Mouse (Mus musculus) kidney, adult 8-10 months (tissue): ENCODE measurements around the gene Tdgf1.

ENCODE experiments used
- DNase-seq, 2 experiments: peaks; one replicate each; pipeline ENCODE4 v3.0.0; 2022

Tdgf1 gene

DNA sequence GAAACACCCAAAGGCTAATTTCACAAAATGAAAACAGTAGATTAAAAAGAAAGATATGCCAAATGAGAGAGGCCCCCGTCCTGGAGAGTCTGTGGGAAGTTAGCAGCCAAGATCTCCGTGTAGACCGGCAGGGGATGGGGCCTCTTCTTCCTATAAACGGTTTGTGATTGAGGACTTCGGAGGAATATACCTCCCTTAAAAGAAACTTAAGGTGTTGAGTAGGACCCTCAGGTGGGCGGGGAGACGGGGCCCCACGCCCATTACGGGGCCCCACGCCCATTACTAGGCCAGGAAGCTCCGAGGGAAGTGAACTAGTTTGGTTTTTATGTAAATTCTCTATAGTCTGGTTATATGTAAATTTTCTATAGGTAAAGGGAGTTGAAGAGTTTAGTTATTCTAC is at the start of gene Tdgf1:
TSS of gene Tdgf1 (minus strand) at position 233 of the 400 bp plus-strand sequence.
- no peak for DNase-seq

DNA sequence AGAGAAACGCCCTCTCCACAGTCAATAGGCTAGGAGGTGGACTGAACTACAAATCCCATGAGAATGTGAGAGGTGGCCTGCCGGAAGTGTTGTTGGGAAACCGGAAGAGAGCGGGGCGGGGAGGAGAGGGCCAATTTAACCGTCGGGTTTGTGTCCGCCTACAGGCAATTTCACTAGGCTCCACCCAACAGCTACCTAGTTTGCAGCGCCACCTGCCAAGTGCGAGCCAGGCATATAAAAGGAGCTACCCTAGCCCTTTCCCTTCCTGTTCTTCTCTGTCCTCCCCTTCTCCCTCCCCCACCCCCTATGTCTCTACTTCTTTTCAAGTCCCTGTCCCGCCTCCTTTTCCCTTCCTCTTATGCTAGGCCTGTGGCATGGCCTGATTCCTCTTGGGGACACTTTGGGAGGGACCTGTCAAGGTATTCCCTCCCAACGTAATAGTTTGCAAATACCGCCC is 48.8 kb upstream of the Tdgf1 start:
- DNase-seq, result peak; percentile 84 to 88

DNA sequence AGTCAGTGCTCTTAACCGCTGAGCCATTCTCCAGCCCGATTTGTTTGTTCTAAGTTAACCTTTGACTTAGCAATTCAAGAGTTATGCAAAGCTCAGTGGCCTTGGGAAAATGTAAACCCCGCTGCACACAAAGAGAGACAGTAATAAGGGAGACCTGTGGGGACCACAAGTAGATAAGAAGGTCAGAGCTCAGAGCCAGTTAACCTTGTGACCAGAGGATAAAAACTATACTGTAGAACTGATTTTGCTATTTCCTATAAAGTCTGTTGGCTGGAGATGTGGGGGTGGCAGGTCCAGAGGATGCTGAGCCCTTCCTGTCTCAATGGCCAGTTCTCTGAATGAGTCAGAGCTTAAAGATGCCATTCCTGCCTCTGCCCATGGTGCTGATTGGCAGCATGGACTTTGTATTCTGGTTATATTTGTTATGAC is 47.3 kb upstream of the Tdgf1 start:
- DNase-seq, result peak in 1 of 2 experiments; percentile 30

DNA sequence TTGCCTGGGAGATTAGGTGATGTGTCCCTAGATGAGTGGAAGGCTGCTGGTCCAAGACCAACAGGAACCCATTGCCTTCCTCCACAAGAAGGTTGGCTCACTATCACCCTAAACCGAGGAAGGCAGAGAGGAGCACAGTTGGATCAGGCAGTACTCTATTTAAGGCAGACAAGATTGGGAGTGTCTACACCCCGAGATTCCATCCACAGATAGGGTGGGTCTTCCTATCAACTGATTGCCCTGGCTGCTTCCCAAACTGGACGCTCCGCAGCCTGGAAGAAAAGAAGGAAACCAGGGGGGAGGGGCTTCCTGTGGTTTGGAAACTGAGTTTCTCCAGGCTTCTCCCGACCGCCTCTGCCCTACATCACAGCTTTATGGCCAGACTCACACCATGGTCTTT is 44.2 kb upstream of the Tdgf1 start, which contains the start of gene Rtp3:
TSS of gene Rtp3 (minus strand) at position 380 of the 400 bp plus-strand sequence.
- peak; percentile 48 to 54 for DNase-seq

DNA sequence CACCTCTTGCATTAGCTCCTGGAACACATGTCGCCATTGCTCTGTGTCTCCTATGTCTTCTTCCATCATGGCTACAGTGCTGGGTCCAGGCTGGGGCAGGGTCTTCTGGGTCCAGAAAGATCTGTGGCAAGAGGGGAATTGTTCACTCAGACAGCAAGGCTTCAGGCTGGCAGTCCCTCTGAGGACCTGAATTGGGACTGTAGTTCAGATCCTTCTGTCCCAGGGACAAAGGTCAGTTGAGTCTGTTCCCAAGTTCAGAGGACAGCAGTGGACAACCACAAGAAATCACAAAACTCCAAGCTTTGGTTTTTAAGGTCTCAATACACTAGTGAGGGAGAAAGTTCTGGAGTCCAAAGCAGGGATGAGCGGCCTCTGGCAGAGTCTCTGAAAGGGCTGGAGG is 43.6 kb upstream of the Tdgf1 start:
- DNase-seq, result peak in 1 of 2 experiments; percentile 33

DNA sequence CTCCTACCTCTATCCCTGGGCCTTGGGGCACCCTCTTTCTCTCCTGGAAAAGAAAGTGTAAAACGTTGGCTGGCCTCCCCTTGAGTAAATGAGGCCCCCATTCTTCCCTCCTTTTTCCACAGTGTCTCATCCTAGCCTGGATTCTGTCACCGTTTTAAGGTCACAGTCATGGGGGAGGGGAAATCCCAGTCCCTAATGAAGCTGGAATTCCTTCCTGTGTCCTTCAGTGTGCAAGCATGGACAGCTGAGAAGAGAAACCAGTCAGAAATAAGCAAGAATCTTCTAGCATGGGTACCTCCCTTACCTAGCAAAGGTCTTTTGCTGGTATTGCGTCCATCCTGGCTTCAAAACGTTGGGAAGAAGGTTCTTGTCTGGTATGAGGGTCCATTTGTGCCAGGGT is 43.2 kb upstream of the Tdgf1 start:
- DNase-seq, result no peak

DNA sequence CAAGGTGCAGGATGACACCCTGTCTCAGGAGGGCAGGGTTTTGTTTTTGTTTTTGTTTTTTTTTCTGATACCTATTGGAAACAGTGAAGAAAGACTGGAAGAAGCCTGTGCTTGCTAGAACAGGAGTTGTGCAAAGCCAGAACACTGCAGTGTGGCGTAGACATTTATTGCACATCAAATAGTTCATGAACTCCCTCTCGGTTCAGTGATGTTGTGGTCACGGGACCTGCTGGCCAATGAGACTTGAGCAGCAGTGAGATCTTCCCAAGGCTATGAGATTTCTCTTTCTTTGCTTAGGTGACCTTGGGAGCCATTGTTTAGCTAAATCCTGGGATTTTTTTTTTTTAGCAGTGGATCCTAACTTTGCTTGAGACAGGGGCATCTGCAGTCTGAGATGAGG is 42.1 kb upstream of the Tdgf1 start:
- no peak for DNase-seq

DNA sequence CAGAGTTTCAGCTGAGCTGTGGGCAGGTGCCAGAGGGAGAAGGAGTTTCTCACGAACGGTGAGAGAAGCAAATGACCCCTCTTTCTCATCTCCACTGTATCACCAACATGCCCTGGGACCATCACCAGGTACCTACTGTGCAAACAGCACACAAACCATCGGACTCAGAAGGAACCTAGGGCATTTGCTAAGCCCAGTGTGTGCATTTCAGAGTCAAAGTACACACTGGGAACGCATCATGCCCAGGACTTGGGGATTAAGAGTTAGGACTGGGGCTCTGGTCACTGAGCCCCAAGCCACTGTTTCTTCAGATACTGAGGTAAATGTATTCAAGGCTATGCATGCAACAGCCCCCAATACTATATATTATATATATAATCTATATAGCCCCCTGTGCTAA is 41.4 kb upstream of the Tdgf1 start:
- no peak for DNase-seq

DNA sequence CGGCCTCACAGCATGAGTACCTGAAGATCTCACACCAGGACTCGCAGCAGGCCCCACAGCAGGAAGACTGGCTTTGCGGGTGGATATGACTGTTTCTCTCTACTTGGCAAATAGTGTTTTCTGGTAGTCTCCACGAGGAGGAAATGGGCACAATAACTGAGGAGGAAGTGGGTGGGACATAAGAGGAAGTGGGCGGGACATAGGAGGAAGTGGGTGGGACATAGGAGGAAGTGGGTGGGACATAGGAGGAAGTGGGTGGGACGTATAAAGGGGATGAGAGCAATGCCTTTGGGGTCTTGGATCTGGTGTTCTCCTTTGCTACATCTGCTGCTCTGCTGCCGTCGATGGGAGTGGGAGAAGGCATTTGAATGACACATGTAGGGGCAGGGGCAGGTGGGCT is 40.0 kb upstream of the Tdgf1 start:
- no peak for DNase-seq

DNA sequence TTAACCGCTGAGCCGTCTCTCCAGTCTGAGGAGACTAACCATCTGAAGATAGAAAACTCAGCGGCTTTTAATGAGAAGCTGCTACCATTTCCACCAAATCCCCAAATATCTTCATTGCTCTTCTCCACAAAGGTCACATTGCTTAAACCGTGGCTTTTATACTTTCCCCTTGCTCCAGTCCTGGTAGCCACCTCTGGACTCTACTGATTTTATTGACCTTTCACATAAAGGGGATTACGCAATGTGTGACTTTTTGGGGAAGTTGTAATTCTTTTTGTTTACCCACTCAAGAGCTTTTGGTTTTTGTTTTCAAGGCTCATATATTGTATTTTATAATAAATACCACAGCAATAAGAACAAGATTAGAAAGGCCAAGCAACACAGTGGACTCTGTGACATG is 39.6 kb upstream of the Tdgf1 start:
- DNase-seq, result no peak

DNA sequence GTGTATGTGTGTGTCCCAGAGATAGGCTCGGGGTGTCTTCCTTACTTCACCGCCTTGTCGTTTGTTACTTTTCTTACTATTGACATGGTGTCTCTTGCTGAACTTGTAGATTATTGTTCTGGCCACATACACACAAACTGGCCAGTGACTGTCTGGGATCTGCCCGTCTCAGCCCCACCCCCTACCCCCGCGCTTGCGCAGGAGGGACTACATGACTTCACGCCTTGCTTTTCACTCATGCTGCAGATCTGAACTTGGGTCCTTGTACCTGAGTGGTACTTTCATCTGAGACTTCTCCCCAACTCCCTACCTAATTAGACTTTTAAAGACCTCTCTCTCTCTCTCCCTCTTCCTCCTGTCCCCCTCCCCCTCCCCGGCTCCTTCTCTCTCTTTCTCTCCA is 38.1 kb upstream of the Tdgf1 start:
- no peak for DNase-seq

DNA sequence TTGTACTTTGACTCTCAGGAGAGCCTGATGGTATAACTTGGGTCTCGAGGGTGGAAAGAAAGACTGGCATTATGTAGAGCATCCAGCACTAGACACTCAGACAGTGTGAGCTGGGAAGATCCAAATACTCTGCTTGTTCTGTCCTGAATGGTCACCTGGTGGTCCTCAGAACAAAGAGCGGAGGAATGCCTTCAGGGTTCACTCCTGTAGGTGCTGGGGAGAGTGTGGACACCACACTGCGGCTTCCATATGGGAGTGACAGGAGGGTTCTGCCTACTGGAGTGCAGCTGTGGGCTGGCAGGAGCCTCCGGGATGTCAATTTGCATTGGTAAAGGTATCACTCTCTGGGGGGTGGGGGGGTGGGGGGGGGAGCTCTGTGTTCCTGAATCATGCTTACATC is 36.4 kb upstream of the Tdgf1 start:
- no peak for DNase-seq

DNA sequence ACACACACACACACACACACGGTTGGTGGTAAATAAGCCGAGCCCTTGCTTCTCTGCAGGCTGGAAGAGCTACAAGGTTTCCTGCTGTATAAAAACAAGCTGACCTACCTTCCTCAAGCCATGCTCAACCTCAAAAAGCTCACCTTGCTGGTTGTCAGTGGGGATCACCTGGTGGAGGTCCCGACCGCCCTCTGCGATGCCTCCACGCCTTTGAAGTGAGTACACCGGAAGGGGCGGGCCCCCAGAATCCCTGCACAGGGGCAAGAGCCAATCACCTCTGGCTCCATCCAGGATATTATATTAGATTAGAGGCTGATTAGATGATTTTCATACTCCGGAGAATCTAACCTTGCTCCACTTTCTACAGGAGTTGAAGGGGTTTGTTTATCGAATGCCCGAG is 33.5 kb upstream of the Tdgf1 start:
- DNase-seq, result no peak

DNA sequence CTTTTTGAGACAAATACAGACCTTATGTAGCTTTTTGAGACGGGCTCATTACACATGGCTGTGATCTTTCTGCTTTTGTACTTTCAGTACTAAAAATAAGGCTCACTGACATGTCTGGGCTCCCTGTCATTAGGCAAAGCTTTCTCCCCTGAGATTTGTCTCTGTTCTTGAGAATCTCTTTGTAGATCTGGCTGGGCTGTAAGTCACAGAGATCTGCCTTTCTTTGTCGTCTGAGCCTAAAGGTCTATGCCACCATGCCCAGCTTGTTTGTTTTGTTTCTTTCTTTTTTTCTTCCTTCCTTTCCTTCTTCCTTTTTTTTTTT is 19.9 kb upstream of the Tdgf1 start:
- no peak for DNase-seq

DNA sequence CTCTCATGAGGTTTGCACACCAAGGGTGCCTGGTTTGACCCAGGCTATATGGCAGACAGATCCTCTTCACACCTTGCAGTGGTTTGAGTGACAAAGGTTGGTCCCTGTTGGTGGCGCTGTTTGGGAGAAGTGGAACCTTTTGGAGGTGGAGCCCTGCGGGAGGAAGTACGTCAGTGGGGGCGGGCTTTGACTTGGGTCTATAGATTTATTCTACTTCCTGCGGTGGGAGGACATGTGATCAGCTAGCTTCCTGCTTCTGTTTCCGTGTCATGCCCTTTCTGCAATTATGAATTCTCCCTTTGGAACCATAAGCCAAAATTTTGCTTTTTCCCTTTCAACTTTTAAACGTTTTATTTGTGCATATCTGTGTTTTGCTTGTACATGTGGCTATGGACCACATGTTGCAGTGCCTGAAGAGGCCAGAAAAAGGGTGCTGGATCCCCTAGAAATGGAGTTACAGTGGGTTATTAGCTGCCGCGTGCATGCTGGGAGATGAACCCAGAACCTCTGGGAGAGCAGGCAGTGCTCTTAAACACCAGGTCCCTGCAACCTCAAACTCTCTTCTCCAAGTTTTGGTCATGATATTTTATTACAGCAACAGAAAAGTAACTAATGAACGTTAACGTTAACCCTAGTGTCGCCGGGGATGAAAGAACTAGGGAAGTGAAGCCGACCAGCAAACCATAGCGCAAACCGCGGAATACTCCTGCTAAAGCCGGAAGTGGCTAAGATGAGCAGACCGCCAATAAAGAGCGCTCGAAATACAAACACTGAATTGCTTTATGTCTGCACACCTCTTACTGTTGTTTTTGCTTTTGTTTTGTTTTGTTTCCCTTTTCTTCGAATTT is 19.3 kb upstream of the Tdgf1 start:
- DNase-seq, result no peak

DNA sequence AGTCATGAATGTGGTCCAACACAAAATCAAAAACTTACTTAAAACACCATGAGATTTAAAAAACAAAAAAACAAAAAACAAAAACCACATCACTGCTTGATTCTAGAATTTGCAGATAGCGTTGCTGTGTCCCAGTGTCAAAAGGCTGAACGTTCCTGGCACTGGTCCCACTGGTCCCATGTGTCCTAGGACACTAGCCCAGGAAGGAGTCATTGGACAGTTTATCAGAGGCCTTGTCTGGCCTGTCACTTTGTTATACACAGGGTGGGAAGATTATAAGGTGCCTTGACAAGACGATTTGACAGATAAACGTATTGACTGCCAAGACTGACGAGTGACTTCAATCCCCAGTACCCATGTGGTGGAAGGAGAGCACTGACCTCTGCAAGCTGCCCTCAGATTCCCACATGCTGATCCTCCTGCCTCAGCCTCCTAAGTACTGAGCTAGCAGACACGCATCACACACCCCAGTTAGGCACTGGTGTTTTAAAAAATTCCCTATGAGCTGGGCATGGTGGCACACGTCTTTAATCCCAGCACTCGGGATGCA is 17.7 kb upstream of the Tdgf1 start:
- no peak for DNase-seq

DNA sequence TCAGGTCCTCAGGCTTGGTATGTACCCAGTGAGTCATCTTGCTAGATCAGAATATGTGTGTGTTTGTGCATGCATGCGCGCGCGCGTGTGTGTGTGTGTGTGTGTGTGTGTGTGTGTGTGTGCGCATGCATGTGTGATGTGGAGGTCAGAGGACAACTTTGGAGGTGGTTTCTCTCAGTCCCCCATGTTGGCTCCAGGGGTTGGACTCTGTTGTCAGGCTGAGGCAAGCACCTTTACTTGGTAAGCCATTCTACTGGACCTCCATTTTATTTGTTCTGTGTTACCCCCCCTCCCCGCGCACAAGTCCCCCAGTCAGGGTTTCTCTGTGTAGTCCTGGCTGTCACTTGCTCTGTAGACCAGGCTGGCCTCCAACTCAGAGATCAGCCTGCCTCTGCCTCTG is 15.4 kb upstream of the Tdgf1 start:
- DNase-seq, result no peak

DNA sequence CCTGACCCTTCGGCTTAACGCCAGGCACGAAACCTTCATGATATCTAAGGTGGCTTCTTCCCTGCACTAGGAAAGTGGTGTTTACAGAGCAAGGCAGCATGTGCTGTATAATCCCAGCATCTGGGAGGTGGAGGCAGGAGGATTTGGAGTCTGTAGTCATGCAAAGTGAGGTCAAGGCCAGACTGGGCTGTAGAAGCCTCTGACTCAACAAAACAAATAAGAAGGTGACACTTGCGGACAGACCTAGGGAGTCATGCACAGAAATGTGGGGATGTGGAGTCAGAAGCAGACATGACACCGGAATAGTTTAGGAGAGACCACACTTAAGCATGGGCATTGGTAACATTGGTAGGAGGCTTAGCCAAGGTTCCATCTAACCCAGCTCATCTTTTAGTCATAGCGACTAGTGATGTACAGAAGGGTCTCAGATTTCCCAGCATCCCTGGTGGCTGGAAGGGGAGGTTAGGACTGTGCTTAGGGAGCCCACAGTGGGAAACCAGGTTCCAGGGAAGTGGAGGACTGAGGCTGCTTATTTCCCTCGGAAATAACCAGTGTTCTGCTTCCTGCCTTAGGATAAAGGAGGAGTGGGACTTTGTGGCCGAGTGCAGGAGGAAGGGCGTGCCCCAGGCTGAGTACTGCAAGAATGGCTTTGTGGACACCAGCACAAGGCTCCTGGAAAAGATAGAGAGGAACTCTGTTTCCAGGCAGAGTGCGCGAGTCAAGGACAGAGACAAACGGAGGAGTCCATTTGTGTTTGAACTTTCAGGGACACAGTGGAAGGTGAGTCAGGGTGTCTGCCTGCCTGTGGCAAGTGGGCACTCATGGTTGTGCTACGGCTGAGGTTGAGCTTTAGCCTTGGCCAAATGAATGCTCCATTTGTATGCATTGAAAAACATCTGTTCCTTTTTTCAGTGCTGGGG is 14.5 kb upstream of the Tdgf1 start:
- no peak for DNase-seq

DNA sequence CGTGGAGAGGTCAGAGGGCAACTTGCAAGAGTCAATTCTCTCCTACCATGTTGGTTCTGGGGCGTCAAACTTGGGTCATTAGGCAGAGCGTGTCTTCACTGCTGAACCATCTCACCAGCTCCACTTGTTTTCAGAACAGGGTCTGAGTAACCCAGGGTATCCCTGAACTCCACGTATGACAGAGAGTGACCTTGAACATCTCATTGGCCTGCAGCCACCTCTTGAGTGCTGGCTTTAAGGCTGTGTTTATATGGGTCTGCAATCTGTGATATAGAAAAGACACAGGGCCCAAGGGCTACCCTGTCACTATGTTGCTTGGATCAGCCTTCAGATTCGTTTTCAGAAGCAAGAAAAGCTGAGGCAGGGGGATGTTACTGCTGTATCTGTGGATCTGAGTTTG is 13.7 kb upstream of the Tdgf1 start:
- DNase-seq, result no peak

DNA sequence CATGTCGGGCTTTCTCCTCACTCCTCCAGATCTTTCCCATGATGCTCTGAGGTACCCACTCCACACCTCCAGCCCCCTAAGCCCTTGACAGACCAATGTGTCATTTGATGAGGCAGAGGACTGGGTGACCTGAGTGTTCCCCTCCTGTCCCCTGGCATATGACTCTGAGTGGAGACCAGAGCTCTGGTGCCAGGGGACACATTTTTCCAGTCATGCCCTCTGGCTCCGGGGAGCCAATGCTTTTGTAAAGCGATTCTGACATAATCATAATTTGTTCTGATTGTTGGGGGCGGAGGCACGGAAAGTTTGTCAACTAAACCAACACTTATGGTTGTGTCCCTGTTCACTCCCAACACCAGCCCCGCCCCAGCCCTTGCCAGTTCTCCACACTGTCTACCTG is 10.0 kb upstream of the Tdgf1 start:
- no peak for DNase-seq

DNA sequence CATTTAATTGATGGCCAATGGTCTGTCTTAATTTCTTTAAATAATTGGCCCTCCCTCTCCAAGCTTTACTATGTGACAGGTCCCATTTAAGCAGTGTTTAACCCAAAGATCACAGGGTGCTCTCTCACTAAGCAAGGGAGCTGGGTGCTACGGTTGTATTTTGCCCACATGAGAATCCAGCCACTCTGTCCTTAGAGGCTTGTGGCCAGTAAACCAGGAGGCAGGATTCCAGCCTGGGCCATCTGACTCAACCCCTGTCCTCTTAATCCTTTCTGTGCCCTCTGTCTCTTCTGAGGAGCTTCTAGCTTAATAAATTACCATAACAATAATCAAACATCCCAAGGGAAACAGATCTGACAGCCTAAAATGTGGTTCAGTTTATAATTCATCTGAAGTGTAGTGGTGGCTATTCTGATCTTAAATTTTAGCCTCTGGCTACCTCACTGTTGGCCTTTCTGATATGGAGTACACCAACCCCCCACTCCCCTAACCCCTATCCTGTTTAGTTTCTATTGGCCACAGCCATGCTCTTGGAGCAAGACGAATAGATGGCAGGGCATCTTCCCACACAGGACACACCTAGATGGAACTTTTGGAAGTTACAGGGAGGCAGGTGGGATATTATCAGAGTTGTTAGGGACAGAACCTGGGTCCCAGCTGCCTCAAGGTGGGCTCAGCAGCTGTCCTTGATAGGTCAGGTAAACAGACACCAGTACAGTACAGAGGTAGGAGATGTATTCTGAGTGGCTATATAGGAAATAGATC is 8.9 kb upstream of the Tdgf1 start:
- peak in 1 of 2 experiments; percentile 36 for DNase-seq

DNA sequence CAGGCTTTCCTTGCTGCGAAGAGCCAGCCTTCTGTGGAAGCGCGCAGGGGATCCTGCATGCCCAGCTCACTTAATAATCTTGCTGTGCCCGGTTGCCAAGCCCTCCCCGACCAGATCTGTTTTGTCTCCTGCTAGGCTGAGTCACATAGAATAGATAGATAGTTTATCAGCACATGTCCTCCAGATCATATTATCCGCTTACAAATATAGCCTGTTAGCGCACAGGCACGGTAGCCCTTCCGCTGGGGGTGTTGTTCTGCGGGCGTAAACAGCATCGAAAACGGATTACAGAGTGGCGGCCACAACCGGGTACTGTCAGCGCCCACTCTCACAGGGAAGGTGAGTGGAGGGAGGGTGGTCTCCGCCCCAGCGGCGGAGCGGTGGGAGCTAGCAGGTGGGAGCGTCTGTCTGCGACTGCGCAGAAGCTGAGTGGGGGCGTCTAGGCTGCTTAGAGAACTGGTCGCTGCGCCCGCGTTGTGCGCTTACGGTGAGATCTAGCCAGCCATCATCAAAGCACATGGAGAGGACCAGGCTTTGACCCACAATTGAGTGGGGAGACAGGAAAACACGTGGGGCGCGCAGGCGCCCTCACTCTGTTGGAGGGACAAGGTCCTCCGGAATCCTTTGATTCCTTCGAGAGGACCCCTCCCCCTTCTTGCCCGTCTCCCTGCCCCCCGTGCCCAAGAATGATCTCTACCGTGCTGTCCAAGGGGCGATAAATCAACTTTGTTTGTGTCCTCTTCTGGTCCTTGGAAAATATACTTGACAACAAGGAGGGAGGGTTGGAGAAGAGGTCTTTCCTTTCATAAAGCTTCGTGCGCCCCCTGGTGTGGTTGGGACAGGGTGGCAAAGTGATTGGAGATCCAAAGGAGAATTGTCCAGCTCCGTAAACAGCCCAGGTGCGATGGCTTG is 7.8 kb upstream of the Tdgf1 start:
- DNase-seq, result peak; percentile 24 to 66
